Mouse (Mus musculus): ENCODE results near the gene Eri3. TPM values are rescaled to one million over a fixed set of nuclear protein-coding genes. Genes with fewer than 3 reads are reported as not detected.

Eri3 gene
- polyA plus RNA-seq, 1 experiment from 2014 or later, result 158 TPM

- H3K9ac ChIP-seq, result no peak overlapping the region
- no peaks in the 10 kb centered on the region for H3K9me3 ChIP-seq
- no peak overlapping the region for H3K27ac ChIP-seq
- no peaks in the 10 kb centered on the region for H3K27me3 ChIP-seq
- peaks cover 4% of the 10 kb centered on the region; the same call in 1 of the 2 replicates for H3K36me3 ChIP-seq (replicated peaks)
- no peak for ATAC-seq (ENCODE audit: low FRiP score)
- WGBS, result 92% methylated on average over 7 of the region's 7 CpGs
- no peak overlapping the region for H3K4me2 ChIP-seq
- H3K4me3 ChIP-seq (replicated peaks), result no peak overlapping the region
- H3K4me1 ChIP-seq, result peaks cover 43% of the 10 kb centered on the region
Measured at GRCm38 (mm10) chr4:117634642-117635041, 84.5 kb downstream of the Eri3 start.

GRCm38 (mm10) chr4:117636152-117636551, 86.0 kb downstream of the Eri3 start:
- Histone ChIP-seq H3K27ac (peak overlapping the region; percentile 75; the same call in 1 of the 2 replicates), H3K4me3 (replicated peaks) (no peak overlapping the region), H3K27me3 (no peaks in the 10 kb centered on the region), H3K4me2 (no peak overlapping the region), H3K4me1 (peaks cover 32% of the 10 kb centered on the region), H3K9ac (no peak overlapping the region), H3K9me3 (no peaks in the 10 kb centered on the region), H3K36me3 (replicated peaks) (peaks cover 11% of the 10 kb centered on the region; the same call in 1 of the 2 replicates)
- WGBS, result 76% methylated on average over 4 of the region's 4 CpGs
- no peak for ATAC-seq (ENCODE audit: low FRiP score)

GRCm38 (mm10) chr4:117636891-117637613, 86.9 kb downstream of the Eri3 start:
- peak overlapping the region; percentile 31 for H3K4me2 ChIP-seq
- peak; percentile 67; the same call in 1 of the 2 replicates for ATAC-seq (ENCODE audit: low FRiP score)
- 21% methylated on average over 22 of the region's 22 CpGs for WGBS

GRCm38 (mm10) chr4:117640925-117641703, 90.9 kb downstream of the Eri3 start:
- Histone ChIP-seq H3K4me2 (no peak overlapping the region), H3K9me3 (no peaks in the 10 kb centered on the region), H3K36me3 (replicated peaks) (peaks cover 12% of the 10 kb centered on the region), H3K9ac (no peak overlapping the region), H3K4me3 (replicated peaks) (no peak overlapping the region), H3K27ac (no peak overlapping the region), H3K4me1 (peaks cover 42% of the 10 kb centered on the region), H3K27me3 (peaks cover 3% of the 10 kb centered on the region)
- 97% methylated on average over 1 of the region's 1 CpGs for WGBS
- no peak for ATAC-seq (ENCODE audit: low FRiP score)

More at GRCm38 (mm10) chr4:117636891-117637613, 86.9 kb downstream of the Eri3 start:
- H3K4me3 ChIP-seq (replicated peaks), result no peak overlapping the region
- H3K9ac ChIP-seq, result no peak overlapping the region; the same call in 1 of the 2 replicates
- no peaks in the 10 kb centered on the region for H3K9me3 ChIP-seq
- no peaks in the 10 kb centered on the region; the same call in 1 of the 2 replicates for H3K27me3 ChIP-seq
- peak overlapping the region; percentile 75 for H3K27ac ChIP-seq
- peaks cover 17% of the 10 kb centered on the region for H3K36me3 ChIP-seq (replicated peaks)
- H3K4me1 ChIP-seq, result peaks cover 32% of the 10 kb centered on the region

- Histone ChIP-seq H3K9me3 (no peaks in the 10 kb centered on the region), H3K4me2 (no peak overlapping the region), H3K4me3 (replicated peaks) (no peak overlapping the region), H3K9ac (no peak overlapping the region), H3K27ac (no peak overlapping the region), H3K36me3 (replicated peaks) (peaks cover 12% of the 10 kb centered on the region), H3K27me3 (peaks cover 3% of the 10 kb centered on the region), H3K4me1 (peaks cover 42% of the 10 kb centered on the region)
- WGBS, result 83% methylated on average over 1 of the region's 1 CpGs
- no peak for ATAC-seq (ENCODE audit: low FRiP score)
Measured at GRCm38 (mm10) chr4:117641804-117642203, 91.6 kb downstream of the Eri3 start.

- peaks cover 8% of the 10 kb centered on the region for H3K27me3 ChIP-seq
- no peaks in the 10 kb centered on the region for H3K9me3 ChIP-seq
- peak overlapping the region; percentile 93 for H3K27ac ChIP-seq
- no peak overlapping the region for H3K4me3 ChIP-seq (replicated peaks)
- WGBS, result 19% methylated on average over 22 of the region's 22 CpGs
- peak overlapping the region; percentile 35 for H3K4me2 ChIP-seq
- peak; percentile 87 for ATAC-seq (ENCODE audit: low FRiP score)
- H3K4me1 ChIP-seq, result peaks cover 61% of the 10 kb centered on the region
- no peak overlapping the region; the same call in 1 of the 2 replicates for H3K9ac ChIP-seq
- H3K36me3 ChIP-seq (replicated peaks), result peaks cover 19% of the 10 kb centered on the region
Measured at GRCm38 (mm10) chr4:117645031-117645435, 94.9 kb downstream of the Eri3 start.

- ATAC-seq (ENCODE audit: low FRiP score), result 0 out of 2 replicates have a peak, but pooled peaks have one; percentile 3
- Histone ChIP-seq H3K9ac (no peak overlapping the region), H3K36me3 (replicated peaks) (peaks cover 16% of the 10 kb centered on the region), H3K27ac (peak overlapping the region; percentile 93), H3K9me3 (no peaks in the 10 kb centered on the region), H3K27me3 (peaks cover 8% of the 10 kb centered on the region), H3K4me3 (replicated peaks) (no peak overlapping the region), H3K4me1 (peaks cover 64% of the 10 kb centered on the region), H3K4me2 (peak overlapping the region; percentile 35)
- 67% methylated on average over 2 of the region's 2 CpGs for WGBS
Measured at GRCm38 (mm10) chr4:117645859-117646258, 95.7 kb downstream of the Eri3 start.

GRCm38 (mm10) chr4:117646496-117646895, 96.3 kb downstream of the Eri3 start:
- WGBS, result 48% methylated on average over 8 of the region's 8 CpGs
- ATAC-seq (ENCODE audit: low FRiP score), result no peak
- Histone ChIP-seq H3K27ac (peak overlapping the region; percentile 93), H3K36me3 (replicated peaks) (peaks cover 10% of the 10 kb centered on the region; the same call in 1 of the 2 replicates), H3K4me2 (peak overlapping the region; percentile 27), H3K4me1 (peaks cover 68% of the 10 kb centered on the region), H3K9me3 (no peaks in the 10 kb centered on the region), H3K27me3 (peaks cover 8% of the 10 kb centered on the region), H3K9ac (0 out of 2 replicates have a peak overlapping the region, but pooled peaks have one; percentile 4), H3K4me3 (replicated peaks) (no peak overlapping the region)

- Histone ChIP-seq H3K4me1 (peaks cover 74% of the 10 kb centered on the region), H3K4me3 (replicated peaks) (no peak overlapping the region), H3K4me2 (peak overlapping the region; percentile 27), H3K27me3 (peaks cover 8% of the 10 kb centered on the region; the same call in 1 of the 2 replicates), H3K27ac (peak overlapping the region; percentile 93), H3K9me3 (no peaks in the 10 kb centered on the region), H3K36me3 (replicated peaks) (peaks cover 7% of the 10 kb centered on the region; the same call in 1 of the 2 replicates), H3K9ac (peak overlapping the region; percentile 33; the same call in 1 of the 2 replicates)
- 18% methylated on average over 23 of the region's 23 CpGs for whole genome bisulfite sequencing
- ATAC-seq (ENCODE audit: low FRiP score), result no peak
Measured at GRCm38 (mm10) chr4:117646926-117647755, 97.0 kb downstream of the Eri3 start.

- peaks cover 88% of the 10 kb centered on the region for H3K4me1 ChIP-seq
- 9% methylated on average over 8 of the region's 8 CpGs for WGBS
- 0 out of 2 replicates have a peak, but pooled peaks have one; percentile 9 for ATAC-seq (ENCODE audit: low FRiP score)
Measured at GRCm38 (mm10) chr4:117651626-117652101, 101.5 kb downstream of the Eri3 start.

GRCm38 (mm10) chr4:117652727-117653126, 102.6 kb downstream of the Eri3 start:
- peaks cover 88% of the 10 kb centered on the region for H3K4me1 ChIP-seq
- H3K27ac ChIP-seq, result peak overlapping the region; percentile 65; the same call in 1 of the 2 replicates
- H3K4me2 ChIP-seq, result no peak overlapping the region
- H3K9me3 ChIP-seq, result no peaks in the 10 kb centered on the region
- no peak overlapping the region for H3K4me3 ChIP-seq (replicated peaks)
- 0 out of 2 replicates have a peak, but pooled peaks cover 5% of the 10 kb centered on the region for H3K27me3 ChIP-seq
- 50% methylated on average over 5 of the region's 5 CpGs for WGBS
- no peak for ATAC-seq (ENCODE audit: low FRiP score)
- peaks cover 7% of the 10 kb centered on the region; the same call in 1 of the 2 replicates for H3K36me3 ChIP-seq (replicated peaks)
- no peak overlapping the region for H3K9ac ChIP-seq

More at GRCm38 (mm10) chr4:117651626-117652101, 101.5 kb downstream of the Eri3 start:
- Histone ChIP-seq H3K9me3 (no peaks in the 10 kb centered on the region), H3K27ac (peak overlapping the region; percentile 65), H3K4me2 (no peak overlapping the region; the same call in 1 of the 2 replicates), H3K9ac (no peak overlapping the region), H3K4me3 (replicated peaks) (no peak overlapping the region), H3K27me3 (0 out of 2 replicates have a peak, but pooled peaks cover 5% of the 10 kb centered on the region), H3K36me3 (replicated peaks) (peaks cover 7% of the 10 kb centered on the region; the same call in 1 of the 2 replicates)
